Mouse (Mus musculus) liver, embryonic 13.5 days (tissue): ENCODE results near the gene Lpar5. TPM values are rescaled to one million over a fixed set of nuclear protein-coding genes. Genes with fewer than 3 reads are reported as not detected.
"Not testable (repeated sequence)": the region's sequence is repeated elsewhere in the genome, so short reads cannot be mapped to it uniquely, and the experiment has no call there.

Experiments
- ATAC-seq: fragments of 200-750 bp; cut with Nextera tagmentation; 2 replicates; pipeline ENCODE4 v1.8.0; 2017; ENCODE audit warnings: low read depth, mild to moderate bottlenecking, moderate number of reproducible peaks, moderate library complexity
- DNase-seq: peaks from one replicate; pipeline ENCODE4 v3.0.0; 2022
- H3K27ac ChIP-seq: fragments of 300-500 bp; sonication (generic); 2 replicates; pipeline ENCODE4 v1.5.1; 2015; ENCODE audit warnings: moderate library complexity, mild to moderate bottlenecking, inconsistent platforms
- H3K27me3 ChIP-seq: fragments of 300-500 bp; sonication (generic); 2 replicates; pipeline ENCODE4 v1.6.1; 2015; ENCODE audit warnings: mild to moderate bottlenecking, inconsistent platforms
- H3K36me3 ChIP-seq: fragments of 300-500 bp; sonication (generic); 2 replicates; pipeline ENCODE4 v1.6.1; 2015; ENCODE audit warnings: mild to moderate bottlenecking, inconsistent platforms
- H3K4me1 ChIP-seq: fragments of 300-500 bp; sonication (generic); replicated peaks from 2 replicates; pipeline ENCODE4 v1.6.1; 2015; ENCODE audit warnings: inconsistent platforms
- H3K4me2 ChIP-seq: fragments of 300-500 bp; sonication (generic); 2 replicates; pipeline ENCODE4 v1.6.1; 2015; ENCODE audit warnings: inconsistent platforms, mild to moderate bottlenecking, moderate library complexity
- H3K4me3 ChIP-seq: fragments of 300-500 bp; sonication (generic); replicated peaks from 2 replicates; pipeline ENCODE4 v1.5.1; 2015; ENCODE audit warnings: mild to moderate bottlenecking, inconsistent platforms
- H3K9ac ChIP-seq: fragments of 300-500 bp; sonication (generic); 2 replicates; pipeline ENCODE4 v1.6.1; 2015; ENCODE audit warnings: mild to moderate bottlenecking, inconsistent platforms
- H3K9me3 ChIP-seq: fragments of 300-500 bp; sonication (generic); replicated peaks from 2 replicates; pipeline ENCODE4 v1.6.1; 2016; ENCODE audit warnings: inconsistent platforms
- WGBS: fragments of 180-500 bp; shearing (Covaris S2); methylation state at CpG from one replicate; pipeline ENCODE4 v1.1.7; 2015; ENCODE audit not compliant: insufficient replicate concordance; 5-methylcytosine and 5-hydroxymethylcytosine counted together
- polyA plus RNA-seq: library from polyadenylated mRNA; unstranded; fragments of >200 nt; fragmentation: Nextera tagmentation; extraction: Ambion mirVana; gene quantifications from 2 replicates; pipeline ENCODE4 v1.2.1, GENCODE M21; 2015

Gene Lpar5
- polyA plus RNA-seq, 1 experiment from 2014 or later: 1.6 TPM

GRCm38 (mm10) chr6:125051237-125051636 lies 16.5 kb upstream of the Lpar5 start:
- Histone ChIP-seq H3K27me3 (no peaks in the 10 kb centered on the region), H3K27ac (no peak overlapping the region), H3K4me3 (no peak overlapping the region), H3K9ac (no peak overlapping the region), H3K4me1 (peaks cover 11% of the 10 kb centered on the region), H3K9me3 (no peaks in the 10 kb centered on the region), H3K4me2 (no peak overlapping the region), H3K36me3 (peaks cover 60% of the 10 kb centered on the region)
- DNase-seq: no peak
- no peak for ATAC-seq
- 61% methylated on average over 5 of the region's 5 CpGs for WGBS

DNA sequence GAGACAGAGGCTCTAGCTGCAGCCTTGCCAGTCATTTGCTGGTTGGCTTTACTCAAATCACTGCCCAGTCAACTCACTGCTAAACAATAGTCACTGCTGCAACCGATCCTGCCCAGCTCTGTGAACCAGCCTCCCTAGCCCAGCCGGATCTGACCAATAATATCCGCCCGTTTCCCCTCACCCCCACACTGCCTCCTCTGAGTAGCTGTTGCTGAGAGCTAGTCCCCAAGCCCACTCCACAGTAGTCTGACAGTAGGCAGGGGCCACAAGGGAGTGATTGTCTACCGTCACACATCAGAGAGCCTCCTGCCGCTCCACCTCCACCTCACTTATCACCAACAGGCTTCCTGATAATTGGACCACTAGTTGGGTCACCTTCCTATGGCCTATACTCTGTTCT lies 6.2 kb upstream of the Lpar5 start:
- H3K4me3 ChIP-seq: no peak overlapping the region
- WGBS: 28% methylated on average over 6 of the region's 6 CpGs
- ATAC-seq (no peak), DNase-seq (no peak)
- H3K9me3 ChIP-seq: no peaks in the 10 kb centered on the region
- peaks cover 3% of the 10 kb centered on the region; the same call in 1 of the 2 replicates for H3K27me3 ChIP-seq
- peaks cover 54% of the 10 kb centered on the region for H3K4me1 ChIP-seq
- no peaks in the 10 kb centered on the region for H3K36me3 ChIP-seq
- no peak overlapping the region for H3K27ac ChIP-seq
- no peak overlapping the region for H3K9ac ChIP-seq
- H3K4me2 ChIP-seq: no peak overlapping the region

- no peak overlapping the region; the same call in 1 of the 2 replicates for H3K27ac ChIP-seq
- ATAC-seq (peak; percentile 76), DNase-seq (peak; percentile 28)
- peaks cover 3% of the 10 kb centered on the region; the same call in 1 of the 2 replicates for H3K27me3 ChIP-seq
- H3K9me3 ChIP-seq: no peaks in the 10 kb centered on the region
- peak overlapping the region; percentile 4; the same call in 1 of the 2 replicates for H3K4me2 ChIP-seq
- H3K4me1 ChIP-seq: peaks cover 60% of the 10 kb centered on the region
- no peak overlapping the region for H3K4me3 ChIP-seq
- WGBS: 53% methylated on average over 5 of the region's 5 CpGs
- H3K9ac ChIP-seq: peak overlapping the region; percentile 4; the same call in 1 of the 2 replicates
- no peaks in the 10 kb centered on the region for H3K36me3 ChIP-seq
Measured at GRCm38 (mm10) chr6:125062511-125062910, 5.2 kb upstream of the Lpar5 start.

DNA sequence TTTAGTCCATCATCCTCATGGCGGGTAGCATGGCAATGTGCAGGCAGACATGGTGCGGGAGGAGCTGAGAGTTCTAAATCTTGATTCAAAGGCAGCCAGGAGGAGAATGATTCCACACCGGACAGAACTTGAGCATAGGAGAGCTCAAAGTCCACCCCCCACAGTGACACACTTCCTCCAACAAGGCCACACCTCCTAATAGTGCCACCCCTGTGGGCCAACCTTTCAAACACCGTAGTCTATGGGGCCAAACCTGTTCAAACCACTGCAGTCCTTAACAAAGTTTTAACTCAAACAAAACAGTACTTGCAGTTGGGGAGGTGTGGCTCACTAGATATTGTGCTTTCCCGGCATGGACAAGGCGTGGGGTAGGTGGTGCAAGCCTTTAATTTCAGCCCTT lies 3.8 kb upstream of the Lpar5 start:
- Histone ChIP-seq H3K27ac (peak overlapping the region; percentile 2; the same call in 1 of the 2 replicates), H3K9me3 (no peaks in the 10 kb centered on the region), H3K4me1 (peaks cover 57% of the 10 kb centered on the region), H3K4me2 (no peak overlapping the region), H3K4me3 (no peak overlapping the region), H3K27me3 (no peaks in the 10 kb centered on the region; the same call in 1 of the 2 replicates), H3K9ac (no peak overlapping the region), H3K36me3 (no peaks in the 10 kb centered on the region)
- ATAC-seq (no peak), DNase-seq (no peak)
- 60% methylated on average over 6 of the region's 6 CpGs for WGBS

- H3K4me2 ChIP-seq, ATAC-seq, DNase-seq, H3K4me3 ChIP-seq, H3K27ac ChIP-seq, H3K27me3 ChIP-seq, H3K9ac ChIP-seq, H3K9me3 ChIP-seq, H3K36me3 ChIP-seq: not testable (repeated sequence)
- peaks cover 59% of the 10 kb centered on the region for H3K4me1 ChIP-seq
- WGBS: no CpG with 5 or more reads among the region's 1 CpGs
Measured at GRCm38 (mm10) chr6:125065223-125065622, 2.5 kb upstream of the Lpar5 start.

DNA sequence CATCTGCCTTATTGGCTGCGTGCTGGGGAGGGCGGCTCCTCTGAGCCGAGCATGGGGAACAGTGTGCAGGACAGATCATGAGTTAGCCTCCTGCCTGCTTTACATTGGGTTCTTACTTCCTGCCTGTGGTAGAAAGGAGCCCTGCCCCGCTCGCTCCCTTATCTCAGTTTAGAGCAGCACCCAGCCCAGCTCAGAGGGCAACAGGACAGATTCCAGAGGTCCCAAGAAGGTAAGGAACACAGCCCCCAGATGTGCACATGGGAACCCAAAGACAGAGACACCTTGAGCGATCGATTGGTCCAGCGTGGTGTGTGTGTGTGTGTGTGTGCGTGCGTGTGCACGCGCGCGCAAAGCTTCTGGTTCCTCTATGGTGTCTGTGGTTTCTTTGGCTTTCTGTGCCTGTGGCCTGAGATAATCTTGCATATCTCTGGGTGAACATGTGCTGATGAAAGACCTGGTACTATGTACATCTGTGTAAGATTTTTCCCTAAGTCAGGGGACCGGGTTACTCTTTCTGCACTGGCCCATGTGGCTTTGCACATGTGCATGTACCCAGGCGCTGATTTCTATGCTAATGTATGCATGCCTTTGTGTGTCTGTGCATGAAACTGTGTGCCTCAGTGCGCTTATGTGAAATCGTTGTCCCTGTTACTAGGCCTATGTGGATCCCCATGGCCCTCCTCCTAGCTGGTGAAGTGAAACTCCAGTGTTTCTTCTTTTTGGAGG lies 3.6 kb downstream of the Lpar5 start:
- Histone ChIP-seq H3K9ac (peak overlapping the region; percentile 57), H3K36me3 (no peaks in the 10 kb centered on the region), H3K27me3 (no peaks in the 10 kb centered on the region), H3K4me2 (peak overlapping the region; percentile 61), H3K9me3 (no peaks in the 10 kb centered on the region), H3K27ac (peak overlapping the region; percentile 85), H3K4me3 (peak overlapping the region; percentile 43), H3K4me1 (peaks cover 50% of the 10 kb centered on the region)
- DNase-seq (peak; percentile 71), ATAC-seq (peak; percentile 98)
- 15% methylated on average over 18 of the region's 18 CpGs for WGBS

- Histone ChIP-seq H3K9ac (peak overlapping the region; percentile 57), H3K4me1 (peaks cover 49% of the 10 kb centered on the region), H3K9me3 (no peaks in the 10 kb centered on the region), H3K4me2 (peak overlapping the region; percentile 61), H3K27me3 (no peaks in the 10 kb centered on the region), H3K36me3 (no peaks in the 10 kb centered on the region), H3K4me3 (peak overlapping the region; percentile 43), H3K27ac (peak overlapping the region; percentile 85)
- ATAC-seq (no peak), DNase-seq (no peak)
- WGBS: 20% methylated on average over 2 of the region's 2 CpGs
Measured at GRCm38 (mm10) chr6:125071896-125072279, 4.2 kb downstream of the Lpar5 start.

- 50% methylated on average over 8 of the region's 8 CpGs for whole genome bisulfite sequencing
- Histone ChIP-seq H3K4me1 (peaks cover 33% of the 10 kb centered on the region), H3K27me3 (no peaks in the 10 kb centered on the region), H3K36me3 (no peaks in the 10 kb centered on the region), H3K27ac (no peak overlapping the region), H3K9ac (no peak overlapping the region), H3K4me3 (no peak overlapping the region), H3K4me2 (no peak overlapping the region), H3K9me3 (no peaks in the 10 kb centered on the region)
- DNase-seq: no peak
- ATAC-seq: no peak
Measured at GRCm38 (mm10) chr6:125073825-125074224, 6.1 kb downstream of the Lpar5 start.

GRCm38 (mm10) chr6:125081394-125081793 lies 13.7 kb downstream of the Lpar5 start:
- peaks cover 25% of the 10 kb centered on the region for H3K4me1 ChIP-seq
- ATAC-seq: no peak

DNA sequence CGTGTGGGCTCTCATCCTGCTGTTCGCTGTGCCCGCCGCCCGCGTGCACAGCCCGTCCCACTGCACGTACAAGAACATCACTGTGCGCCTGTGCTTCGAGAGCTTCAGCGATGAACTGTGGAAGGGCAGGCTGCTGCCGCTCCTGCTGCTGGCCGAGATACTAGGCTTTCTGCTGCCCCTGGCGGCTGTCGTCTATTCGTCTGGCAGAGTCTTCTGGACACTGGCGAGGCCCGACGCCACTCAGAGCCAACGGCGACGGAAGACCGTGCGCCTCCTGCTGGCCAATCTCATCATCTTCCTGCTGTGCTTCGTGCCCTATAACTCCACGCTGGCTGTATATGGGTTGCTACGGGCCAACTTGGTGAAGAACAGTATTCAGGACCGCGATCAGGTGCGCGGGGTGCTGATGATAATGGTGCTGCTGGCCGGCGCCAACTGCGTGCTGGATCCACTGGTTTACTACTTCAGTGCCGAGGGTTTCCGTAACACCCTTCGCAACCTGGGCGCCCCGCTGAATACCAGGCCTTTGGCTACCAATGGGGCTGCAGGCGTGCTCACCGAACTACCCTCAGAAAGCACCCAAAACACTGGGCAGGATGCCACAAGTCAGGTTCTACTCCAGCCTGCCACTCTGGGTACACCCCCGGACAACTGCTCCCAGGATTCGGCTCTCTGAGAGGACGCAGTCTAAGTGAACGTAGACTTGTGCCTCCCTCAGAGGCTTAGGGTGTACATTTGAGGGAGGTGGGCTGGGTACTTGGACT lies 14.3 kb downstream of the Lpar5 start:
- Histone ChIP-seq H3K27ac (no peak overlapping the region; the same call in 1 of the 2 replicates), H3K4me3 (peak overlapping the region; percentile 55), H3K9me3 (no peaks in the 10 kb centered on the region), H3K4me2 (peak overlapping the region; percentile 79), H3K4me1 (peaks cover 25% of the 10 kb centered on the region), H3K9ac (peak overlapping the region; percentile 66), H3K36me3 (no peaks in the 10 kb centered on the region), H3K27me3 (0 out of 2 replicates have a peak, but pooled peaks cover 4% of the 10 kb centered on the region)
- WGBS: 33% methylated on average over 45 of the region's 45 CpGs
- ATAC-seq (peak; percentile 86), DNase-seq (peak; percentile 81)

More at GRCm38 (mm10) chr6:125081394-125081793, 13.7 kb downstream of the Lpar5 start:
- Histone ChIP-seq H3K36me3 (no peaks in the 10 kb centered on the region), H3K4me2 (peak overlapping the region; percentile 79), H3K4me3 (peak overlapping the region; percentile 55), H3K9me3 (no peaks in the 10 kb centered on the region), H3K27me3 (0 out of 2 replicates have a peak, but pooled peaks cover 4% of the 10 kb centered on the region), H3K27ac (no peak overlapping the region; the same call in 1 of the 2 replicates), H3K9ac (peak overlapping the region; percentile 66)
- WGBS: 38% methylated on average over 25 of the region's 25 CpGs
- no peak for DNase-seq

- Histone ChIP-seq H3K4me1 (peaks cover 25% of the 10 kb centered on the region), H3K4me3 (no peak overlapping the region), H3K9ac (no peak overlapping the region), H3K27me3 (0 out of 2 replicates have a peak, but pooled peaks cover 4% of the 10 kb centered on the region), H3K27ac (no peak overlapping the region), H3K9me3 (no peaks in the 10 kb centered on the region), H3K4me2 (no peak overlapping the region), H3K36me3 (no peaks in the 10 kb centered on the region)
- 72% methylated on average over 7 of the region's 7 CpGs for WGBS
- no peak for ATAC-seq
- DNase-seq: no peak
Measured at GRCm38 (mm10) chr6:125082801-125083386, 15.2 kb downstream of the Lpar5 start.
